Mouse (Mus musculus): ENCODE results near the gene Cdc42bpg. TPM values are rescaled to one million over a fixed set of nuclear protein-coding genes. Genes with fewer than 3 reads are reported as not detected.

Cdc42bpg gene
- polyA plus RNA-seq (2014; fragmentation: Nextera tagmentation; extraction: Ambion mirVana), result 1.5 and 1.6 TPM in 2 replicates

GRCm38 (mm10) chr19:6306137-6306551 lies at the start of gene Cdc42bpg:
Gene Cdc42bpg, plus strand, starts transcription at chr19:6306456.
- ATAC-seq (ENCODE audit: low read depth) (peak; percentile 86), DNase-seq (ENCODE audit: low spot score) (peak; percentile 91)
- Histone ChIP-seq H3K4me3 (ENCODE audit: low read depth, low read length) (peak within 1 kb of the TSS; percentile 58), H3K9me3 (ENCODE audit: control insufficient read depth, low read length) (no peaks in the 10 kb centered on the region), H3K9ac (ENCODE audit: low read depth, low read length) (peak within 1 kb of the TSS; percentile 74), H3K27me3 (replicated peaks; ENCODE audit: control insufficient read depth, insufficient read depth, low read length) (no peaks in the 10 kb centered on the region), H3K27ac (replicated peaks; ENCODE audit: low read depth, low read length) (peak within 1 kb of the TSS; percentile 74), H3K36me3 (ENCODE audit: control insufficient read depth, insufficient read depth, low read length) (peaks cover 10% of the 10 kb centered on the region; the same call in 1 of the 2 replicates), H3K4me2 (ENCODE audit: low read depth, low read length) (peak within 1 kb of the TSS; percentile 57), H3K4me1 (ENCODE audit: control insufficient read depth, insufficient read depth, low read length) (0 out of 2 replicates have a peak, but pooled peaks cover 4% of the 10 kb centered on the region)
- WGBS, result 1% methylated on average over 11 of the region's 38 CpGs

- H3K27me3 ChIP-seq (replicated peaks; ENCODE audit: control insufficient read depth, insufficient read depth, low read length), result no peaks in the 10 kb centered on the region
- no peak overlapping the region for H3K4me2 ChIP-seq (ENCODE audit: low read depth, low read length)
- DNase-seq (ENCODE audit: low spot score), result peak; percentile 30
- H3K36me3 ChIP-seq (ENCODE audit: control insufficient read depth, insufficient read depth, low read length), result peaks cover 70% of the 10 kb centered on the region
- H3K4me1 ChIP-seq (ENCODE audit: control insufficient read depth, insufficient read depth, low read length), result no peaks in the 10 kb centered on the region
- no peak overlapping the region for H3K4me3 ChIP-seq (ENCODE audit: low read depth, low read length)
- H3K9ac ChIP-seq (ENCODE audit: low read depth, low read length), result no peak overlapping the region
- H3K27ac ChIP-seq (replicated peaks; ENCODE audit: low read depth, low read length), result no peak overlapping the region
- no peaks in the 10 kb centered on the region for H3K9me3 ChIP-seq (ENCODE audit: control insufficient read depth, low read length)
- 40% methylated on average over 1 of the region's 2 CpGs for WGBS
- no peak for ATAC-seq (ENCODE audit: low read depth)
Measured at GRCm38 (mm10) chr19:6260428-6260827, 45.8 kb upstream of the Cdc42bpg start.

GRCm38 (mm10) chr19:6260946-6261345 lies 45.3 kb upstream of the Cdc42bpg start:
- no peaks in the 10 kb centered on the region for H3K4me1 ChIP-seq (ENCODE audit: control insufficient read depth, insufficient read depth, low read length)
- H3K36me3 ChIP-seq (ENCODE audit: control insufficient read depth, insufficient read depth, low read length), result peaks cover 65% of the 10 kb centered on the region
- no peak overlapping the region for H3K9ac ChIP-seq (ENCODE audit: low read depth, low read length)
- DNase-seq (ENCODE audit: low spot score) (no peak), ATAC-seq (ENCODE audit: low read depth) (no peak)
- H3K9me3 ChIP-seq (ENCODE audit: control insufficient read depth, low read length), result no peaks in the 10 kb centered on the region
- H3K4me2 ChIP-seq (ENCODE audit: low read depth, low read length), result no peak overlapping the region
- H3K27me3 ChIP-seq (replicated peaks; ENCODE audit: control insufficient read depth, insufficient read depth, low read length), result no peaks in the 10 kb centered on the region
- WGBS, result 81% methylated on average over 4 of the region's 4 CpGs
- no peak overlapping the region for H3K27ac ChIP-seq (replicated peaks; ENCODE audit: low read depth, low read length)
- no peak overlapping the region for H3K4me3 ChIP-seq (ENCODE audit: low read depth, low read length)

- 92% methylated on average over 14 of the region's 14 CpGs for WGBS
- DNase-seq (ENCODE audit: low spot score), result no peak
- H3K27ac ChIP-seq (replicated peaks; ENCODE audit: low read depth, low read length), result no peak overlapping the region
- H3K4me3 ChIP-seq (ENCODE audit: low read depth, low read length), result no peak overlapping the region
- no peaks in the 10 kb centered on the region for H3K4me1 ChIP-seq (ENCODE audit: control insufficient read depth, insufficient read depth, low read length)
- H3K9ac ChIP-seq (ENCODE audit: low read depth, low read length), result no peak overlapping the region
- H3K36me3 ChIP-seq (ENCODE audit: control insufficient read depth, insufficient read depth, low read length), result peaks cover 60% of the 10 kb centered on the region
- H3K27me3 ChIP-seq (replicated peaks; ENCODE audit: control insufficient read depth, insufficient read depth, low read length), result no peaks in the 10 kb centered on the region
- H3K9me3 ChIP-seq (ENCODE audit: control insufficient read depth, low read length), result no peaks in the 10 kb centered on the region
- no peak for ATAC-seq (ENCODE audit: low read depth)
- no peak overlapping the region for H3K4me2 ChIP-seq (ENCODE audit: low read depth, low read length)
Measured at GRCm38 (mm10) chr19:6261379-6261778, 44.9 kb upstream of the Cdc42bpg start.

GRCm38 (mm10) chr19:6262222-6262621 lies 44.0 kb upstream of the Cdc42bpg start:
- no peaks in the 10 kb centered on the region for H3K4me1 ChIP-seq (ENCODE audit: control insufficient read depth, insufficient read depth, low read length)
- no peak overlapping the region for H3K27ac ChIP-seq (replicated peaks; ENCODE audit: low read depth, low read length)
- peaks cover 52% of the 10 kb centered on the region for H3K36me3 ChIP-seq (ENCODE audit: control insufficient read depth, insufficient read depth, low read length)
- no peak overlapping the region for H3K4me3 ChIP-seq (ENCODE audit: low read depth, low read length)
- no peaks in the 10 kb centered on the region for H3K27me3 ChIP-seq (replicated peaks; ENCODE audit: control insufficient read depth, insufficient read depth, low read length)
- no peak overlapping the region for H3K4me2 ChIP-seq (ENCODE audit: low read depth, low read length)
- 58% methylated on average over 7 of the region's 7 CpGs for WGBS
- H3K9me3 ChIP-seq (ENCODE audit: control insufficient read depth, low read length), result no peaks in the 10 kb centered on the region
- H3K9ac ChIP-seq (ENCODE audit: low read depth, low read length), result no peak overlapping the region
- ATAC-seq (ENCODE audit: low read depth) (no peak), DNase-seq (ENCODE audit: low spot score) (no peak)

- H3K4me1 ChIP-seq (ENCODE audit: control insufficient read depth, insufficient read depth, low read length), result no peaks in the 10 kb centered on the region
- no peak for DNase-seq (ENCODE audit: low spot score)
- no peaks in the 10 kb centered on the region for H3K9me3 ChIP-seq (ENCODE audit: control insufficient read depth, low read length)
- WGBS, result 88% methylated on average over 7 of the region's 8 CpGs
- H3K9ac ChIP-seq (ENCODE audit: low read depth, low read length), result no peak overlapping the region
- no peak overlapping the region for H3K4me3 ChIP-seq (ENCODE audit: low read depth, low read length)
- H3K27ac ChIP-seq (replicated peaks; ENCODE audit: low read depth, low read length), result no peak overlapping the region
- H3K4me2 ChIP-seq (ENCODE audit: low read depth, low read length), result no peak overlapping the region
- H3K36me3 ChIP-seq (ENCODE audit: control insufficient read depth, insufficient read depth, low read length), result peaks cover 45% of the 10 kb centered on the region
- ATAC-seq (ENCODE audit: low read depth), result no peak
- H3K27me3 ChIP-seq (replicated peaks; ENCODE audit: control insufficient read depth, insufficient read depth, low read length), result no peaks in the 10 kb centered on the region
Measured at GRCm38 (mm10) chr19:6262839-6263433, 43.3 kb upstream of the Cdc42bpg start.

GRCm38 (mm10) chr19:6264200-6264599 lies 42.1 kb upstream of the Cdc42bpg start:
- H3K9me3 ChIP-seq (ENCODE audit: control insufficient read depth, low read length), result no peaks in the 10 kb centered on the region
- DNase-seq (ENCODE audit: low spot score) (no peak), ATAC-seq (ENCODE audit: low read depth) (no peak)
- H3K4me2 ChIP-seq (ENCODE audit: low read depth, low read length), result no peak overlapping the region
- H3K4me1 ChIP-seq (ENCODE audit: control insufficient read depth, insufficient read depth, low read length), result no peaks in the 10 kb centered on the region
- H3K4me3 ChIP-seq (ENCODE audit: low read depth, low read length), result no peak overlapping the region
- no peak overlapping the region for H3K9ac ChIP-seq (ENCODE audit: low read depth, low read length)
- H3K36me3 ChIP-seq (ENCODE audit: control insufficient read depth, insufficient read depth, low read length), result peaks cover 32% of the 10 kb centered on the region
- H3K27me3 ChIP-seq (replicated peaks; ENCODE audit: control insufficient read depth, insufficient read depth, low read length), result no peaks in the 10 kb centered on the region
- 75% methylated on average over 8 of the region's 9 CpGs for WGBS
- no peak overlapping the region for H3K27ac ChIP-seq (replicated peaks; ENCODE audit: low read depth, low read length)

GRCm38 (mm10) chr19:6264945-6265344 lies 41.3 kb upstream of the Cdc42bpg start:
- ATAC-seq (ENCODE audit: low read depth), result no peak
- no peak overlapping the region for H3K4me3 ChIP-seq (ENCODE audit: low read depth, low read length)

GRCm38 (mm10) chr19:6265727-6266182 lies 40.5 kb upstream of the Cdc42bpg start:
- Histone ChIP-seq H3K27ac (replicated peaks; ENCODE audit: low read depth, low read length) (no peak overlapping the region), H3K4me1 (ENCODE audit: control insufficient read depth, insufficient read depth, low read length) (no peaks in the 10 kb centered on the region), H3K9ac (ENCODE audit: low read depth, low read length) (no peak overlapping the region), H3K4me3 (ENCODE audit: low read depth, low read length) (no peak overlapping the region), H3K27me3 (replicated peaks; ENCODE audit: control insufficient read depth, insufficient read depth, low read length) (no peaks in the 10 kb centered on the region), H3K4me2 (ENCODE audit: low read depth, low read length) (no peak overlapping the region), H3K36me3 (ENCODE audit: control insufficient read depth, insufficient read depth, low read length) (peaks cover 19% of the 10 kb centered on the region), H3K9me3 (ENCODE audit: control insufficient read depth, low read length) (no peaks in the 10 kb centered on the region)
- WGBS, result 57% methylated on average over 6 of the region's 6 CpGs
- no peak for ATAC-seq (ENCODE audit: low read depth)
- DNase-seq (ENCODE audit: low spot score), result no peak

More at GRCm38 (mm10) chr19:6264945-6265344, 41.3 kb upstream of the Cdc42bpg start:
- Histone ChIP-seq H3K9ac (ENCODE audit: low read depth, low read length) (no peak overlapping the region), H3K4me1 (ENCODE audit: control insufficient read depth, insufficient read depth, low read length) (no peaks in the 10 kb centered on the region), H3K36me3 (ENCODE audit: control insufficient read depth, insufficient read depth, low read length) (peaks cover 27% of the 10 kb centered on the region), H3K4me2 (ENCODE audit: low read depth, low read length) (no peak overlapping the region), H3K9me3 (ENCODE audit: control insufficient read depth, low read length) (no peaks in the 10 kb centered on the region), H3K27me3 (replicated peaks; ENCODE audit: control insufficient read depth, insufficient read depth, low read length) (no peaks in the 10 kb centered on the region), H3K27ac (replicated peaks; ENCODE audit: low read depth, low read length) (no peak overlapping the region)
- 84% methylated on average over 6 of the region's 8 CpGs for WGBS
- DNase-seq (ENCODE audit: low spot score), result no peak

Data from embryonic facial prominence, embryonic 14.5 days (tissue).